Mouse (Mus musculus): ENCODE results near the gene Mark2. TPM values are rescaled to one million over a fixed set of nuclear protein-coding genes. Genes with fewer than 3 reads are reported as not detected.

The Mark2 gene
- polyA plus RNA-seq, 1 experiment from 2014 or later = 54.4 TPM

DNA sequence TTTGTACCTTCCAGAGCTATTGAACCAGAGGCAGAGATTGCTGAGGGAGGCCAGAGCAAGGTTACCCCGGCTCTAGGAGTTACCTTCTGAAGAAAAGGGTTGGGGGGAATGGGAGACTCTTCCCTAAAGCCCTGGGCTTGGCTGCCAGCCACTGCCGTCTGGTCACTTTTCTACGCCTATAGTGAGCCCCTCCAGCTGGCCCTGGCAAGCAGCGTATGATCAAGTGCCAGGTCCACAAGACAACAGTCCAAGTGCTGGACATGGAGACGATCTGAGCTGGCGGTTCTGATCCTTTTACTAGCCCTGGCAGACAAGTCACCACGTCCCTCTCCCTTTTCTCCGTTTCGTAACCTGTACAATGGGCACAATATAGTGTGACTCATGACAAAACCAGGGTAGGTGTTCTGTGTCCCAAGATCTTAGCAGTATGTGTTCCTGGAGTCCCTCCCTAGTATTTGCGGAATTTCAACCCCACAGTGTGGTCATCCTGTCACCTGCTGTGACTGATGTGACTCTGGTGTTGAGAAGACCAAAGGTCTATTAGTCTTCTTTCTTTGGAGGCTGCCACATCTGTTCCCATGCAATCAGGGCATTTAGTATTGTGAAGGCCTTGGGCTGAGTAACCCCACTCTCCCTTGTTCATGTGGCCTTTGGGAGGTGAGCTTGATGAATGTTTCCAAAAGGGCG is 11.3 kb upstream of the Mark2 start:
- Histone ChIP-seq H3K4me2 (no peak overlapping the region), H3K36me3 (peaks cover 24% of the 10 kb centered on the region), H3K27me3 (no peaks in the 10 kb centered on the region), H3K9ac (replicated peaks) (no peak overlapping the region), H3K27ac (no peak overlapping the region), H3K4me1 (replicated peaks) (no peaks in the 10 kb centered on the region), H3K9me3 (no peaks in the 10 kb centered on the region), H3K4me3 (replicated peaks) (no peak overlapping the region)
- ATAC-seq (ENCODE audit: insufficient number of reproducible peaks, insufficient read depth, low FRiP score, low TSS enrichment, low read depth) = no peak
- WGBS = 82% methylated on average over 11 of the region's 11 CpGs

DNA sequence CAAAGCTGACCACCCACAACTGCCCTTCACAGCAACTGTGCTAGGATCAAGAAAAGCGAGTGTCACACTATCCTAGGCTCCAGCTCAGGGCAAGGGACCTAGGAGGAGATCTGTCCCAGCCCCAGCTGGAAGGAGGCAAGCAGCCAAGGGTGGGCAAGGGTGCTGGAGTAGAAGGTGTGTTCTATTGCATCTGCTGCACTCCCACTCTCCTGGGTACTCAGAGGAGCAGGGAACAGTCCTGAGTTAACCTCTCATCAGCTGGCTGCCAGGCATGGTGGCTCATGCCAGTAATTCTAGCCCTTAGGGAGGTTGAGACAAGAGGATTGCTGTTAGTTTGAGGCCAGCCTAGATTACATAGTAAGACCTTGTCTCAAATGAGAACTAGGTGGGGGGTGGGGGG is 8.3 kb upstream of the Mark2 start:
- H3K4me1 ChIP-seq (replicated peaks) = no peaks in the 10 kb centered on the region
- H3K4me3 ChIP-seq (replicated peaks) = no peak overlapping the region
- H3K9ac ChIP-seq (replicated peaks) = no peak overlapping the region
- no peak for ATAC-seq (ENCODE audit: insufficient number of reproducible peaks, insufficient read depth, low FRiP score, low TSS enrichment, low read depth)
- H3K9me3 ChIP-seq = no peaks in the 10 kb centered on the region
- 71% methylated on average over 1 of the region's 1 CpGs for WGBS
- no peak overlapping the region for H3K4me2 ChIP-seq
- no peaks in the 10 kb centered on the region for H3K36me3 ChIP-seq
- no peak overlapping the region for H3K27ac ChIP-seq
- H3K27me3 ChIP-seq = no peaks in the 10 kb centered on the region

DNA sequence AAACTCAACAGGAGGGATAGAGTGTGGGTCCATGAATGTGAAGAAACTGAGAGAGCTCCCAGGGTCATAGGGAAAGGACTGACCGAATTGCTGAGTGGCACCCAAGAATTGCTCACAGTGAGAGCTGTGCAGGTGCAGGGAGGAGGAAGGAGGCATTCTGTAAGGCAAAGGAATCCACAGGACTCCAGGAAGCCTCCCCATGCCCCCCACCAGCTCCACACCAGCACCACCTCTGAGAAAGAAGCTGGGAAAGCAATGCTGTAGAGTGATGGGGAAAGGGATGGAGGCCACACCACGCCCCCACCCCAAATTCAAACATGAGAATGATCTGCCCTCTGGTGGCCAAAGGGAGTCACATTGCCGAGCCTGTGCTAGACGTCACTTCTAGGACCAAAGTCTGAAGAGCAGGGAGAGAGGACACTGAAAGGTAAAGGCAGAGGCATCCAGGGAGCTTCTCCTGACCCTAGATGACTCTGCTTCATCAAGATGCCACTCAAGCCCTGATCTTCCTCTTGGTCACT is 3.6 kb upstream of the Mark2 start:
- 23% methylated on average over 4 of the region's 4 CpGs for WGBS
- H3K4me3 ChIP-seq (replicated peaks) = no peak overlapping the region
- no peaks in the 10 kb centered on the region for H3K9me3 ChIP-seq
- H3K36me3 ChIP-seq = no peaks in the 10 kb centered on the region
- ATAC-seq (ENCODE audit: insufficient number of reproducible peaks, insufficient read depth, low FRiP score, low TSS enrichment, low read depth) = no peak
- no peak overlapping the region for H3K9ac ChIP-seq (replicated peaks)
- no peak overlapping the region for H3K27ac ChIP-seq
- peaks cover 5% of the 10 kb centered on the region for H3K4me1 ChIP-seq (replicated peaks)
- H3K4me2 ChIP-seq = no peak overlapping the region
- no peaks in the 10 kb centered on the region for H3K27me3 ChIP-seq

DNA sequence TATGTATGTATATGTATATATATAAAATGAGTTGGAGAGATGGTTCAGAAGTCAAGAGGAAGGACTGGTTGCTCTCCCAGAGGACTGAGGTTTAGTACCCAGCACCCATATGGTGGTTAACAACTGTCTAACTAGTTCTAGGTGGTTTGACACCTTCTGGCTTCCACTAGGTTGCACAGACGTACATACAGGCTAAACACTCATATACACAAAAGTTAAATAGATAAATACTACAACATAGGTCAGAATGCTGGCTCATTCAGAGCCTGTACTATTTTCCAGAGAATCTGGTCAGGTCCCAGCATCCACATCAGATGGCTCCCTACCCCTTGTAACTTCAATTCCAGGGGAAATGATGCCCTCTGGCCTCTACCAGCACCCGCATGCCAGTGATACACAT is 986 bp upstream of the Mark2 start:
- no peaks in the 10 kb centered on the region for H3K27me3 ChIP-seq
- no peaks in the 10 kb centered on the region for H3K9me3 ChIP-seq
- H3K36me3 ChIP-seq = no peaks in the 10 kb centered on the region
- H3K4me2 ChIP-seq = no peak overlapping the region
- no peak for ATAC-seq (ENCODE audit: insufficient number of reproducible peaks, insufficient read depth, low FRiP score, low TSS enrichment, low read depth)
- no peak overlapping the region for H3K4me3 ChIP-seq (replicated peaks)
- H3K9ac ChIP-seq (replicated peaks) = no peak overlapping the region
- WGBS = 87% methylated on average over 2 of the region's 2 CpGs
- H3K4me1 ChIP-seq (replicated peaks) = peaks cover 27% of the 10 kb centered on the region
- no peak overlapping the region for H3K27ac ChIP-seq

DNA sequence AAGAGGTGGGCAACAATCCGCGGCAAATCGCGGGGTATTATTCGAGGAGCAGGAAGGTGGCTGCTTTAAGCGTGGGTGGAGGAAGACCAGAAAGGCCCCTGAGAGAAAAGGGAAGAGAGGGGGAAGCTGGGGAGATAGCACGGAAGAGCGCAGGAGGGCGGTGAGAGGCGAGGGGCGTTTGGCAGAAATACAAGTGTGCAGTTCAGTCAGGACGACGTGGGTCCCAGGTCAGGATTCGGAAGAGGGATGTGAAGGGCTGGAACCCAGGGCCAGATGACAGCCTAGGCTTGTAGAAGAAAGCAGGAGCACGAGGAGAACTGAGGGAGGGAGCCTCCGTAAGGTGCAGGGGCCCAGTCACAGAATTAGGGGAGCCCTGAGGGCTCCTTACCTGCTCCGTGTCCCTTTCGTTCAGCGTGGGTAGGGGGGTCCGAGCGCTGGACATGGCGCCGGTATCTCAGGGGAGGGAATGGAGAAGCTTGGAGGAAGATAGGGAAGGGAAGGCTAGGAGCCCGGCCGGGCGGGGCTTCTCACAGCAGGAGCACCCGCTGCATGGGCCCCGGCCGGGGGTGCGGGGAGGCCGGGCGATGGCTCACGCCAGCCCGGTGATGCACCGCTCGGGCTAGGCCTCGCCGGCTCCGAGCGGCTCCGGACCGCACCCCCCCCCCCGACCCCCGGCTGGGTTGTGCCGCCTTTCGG is 732 bp downstream of the Mark2 start:
- peak; percentile 78 for ATAC-seq (ENCODE audit: insufficient number of reproducible peaks, insufficient read depth, low FRiP score, low TSS enrichment, low read depth)
- Histone ChIP-seq H3K4me1 (replicated peaks) (peaks cover 27% of the 10 kb centered on the region), H3K4me2 (peak overlapping the region; percentile 95), H3K36me3 (no peaks in the 10 kb centered on the region), H3K27me3 (no peaks in the 10 kb centered on the region), H3K27ac (peak overlapping the region; percentile 87), H3K9me3 (no peaks in the 10 kb centered on the region), H3K4me3 (replicated peaks) (peak overlapping the region; percentile 91), H3K9ac (replicated peaks) (peak overlapping the region; percentile 94)
- WGBS = under 1% methylated on average over 32 of the region's 46 CpGs

DNA sequence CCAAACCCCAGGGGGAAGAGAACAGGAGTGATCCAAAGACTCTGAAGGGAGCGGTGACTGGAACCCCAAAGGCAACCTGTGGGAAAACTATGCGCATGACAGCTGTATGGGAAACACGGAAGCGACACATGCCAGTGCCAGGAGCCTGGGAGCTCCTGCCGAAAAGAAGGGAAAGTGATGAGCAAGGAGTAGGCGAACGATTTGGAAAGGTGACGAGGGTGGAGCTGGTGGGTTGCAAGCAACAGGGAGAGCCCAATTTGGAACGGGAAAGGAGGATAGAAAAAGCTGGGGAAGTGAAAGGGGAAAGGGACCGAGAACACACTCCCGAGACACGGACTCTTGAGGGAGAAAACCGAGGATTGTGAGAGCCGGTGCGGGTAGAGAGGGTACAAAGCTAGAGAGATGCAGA is 1.3 kb downstream of the Mark2 start:
- no peaks in the 10 kb centered on the region for H3K9me3 ChIP-seq
- WGBS = 1% methylated on average over 15 of the region's 15 CpGs
- H3K4me2 ChIP-seq = peak overlapping the region; percentile 95
- H3K4me1 ChIP-seq (replicated peaks) = peaks cover 27% of the 10 kb centered on the region
- peak overlapping the region; percentile 87; the same call in 1 of the 2 replicates for H3K27ac ChIP-seq
- H3K9ac ChIP-seq (replicated peaks) = peak overlapping the region; percentile 94
- H3K4me3 ChIP-seq (replicated peaks) = peak overlapping the region; percentile 91
- no peak for ATAC-seq (ENCODE audit: insufficient number of reproducible peaks, insufficient read depth, low FRiP score, low TSS enrichment, low read depth)
- no peaks in the 10 kb centered on the region for H3K27me3 ChIP-seq
- no peaks in the 10 kb centered on the region for H3K36me3 ChIP-seq

DNA sequence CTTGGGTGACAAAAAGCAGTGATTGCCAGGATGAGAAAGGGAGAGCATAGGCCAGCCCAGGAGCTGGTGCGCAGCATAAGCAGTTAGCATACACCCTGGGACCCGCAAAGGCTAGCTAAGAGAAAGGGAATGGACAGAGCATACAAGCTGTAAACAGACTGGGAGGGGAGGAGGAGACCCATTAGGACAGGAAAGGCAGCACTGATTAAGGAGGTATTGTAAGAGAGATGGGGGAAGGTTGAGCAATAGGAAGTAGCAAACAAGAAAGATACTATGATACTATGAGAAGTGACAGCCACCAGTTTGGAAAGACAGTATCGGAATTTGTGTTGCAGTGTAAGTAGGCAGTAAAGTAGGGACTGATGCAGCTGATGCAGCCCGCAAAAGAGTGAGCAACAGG is 1.8 kb downstream of the Mark2 start:
- H3K36me3 ChIP-seq = no peaks in the 10 kb centered on the region
- H3K4me1 ChIP-seq (replicated peaks) = peaks cover 27% of the 10 kb centered on the region
- 49% methylated on average over 4 of the region's 4 CpGs for WGBS
- H3K9me3 ChIP-seq = no peaks in the 10 kb centered on the region
- no peak for ATAC-seq (ENCODE audit: insufficient number of reproducible peaks, insufficient read depth, low FRiP score, low TSS enrichment, low read depth)
- peak overlapping the region; percentile 95 for H3K4me2 ChIP-seq
- peak overlapping the region; percentile 94 for H3K9ac ChIP-seq (replicated peaks)
- H3K4me3 ChIP-seq (replicated peaks) = peak overlapping the region; percentile 91
- no peak overlapping the region for H3K27ac ChIP-seq
- no peaks in the 10 kb centered on the region for H3K27me3 ChIP-seq

DNA sequence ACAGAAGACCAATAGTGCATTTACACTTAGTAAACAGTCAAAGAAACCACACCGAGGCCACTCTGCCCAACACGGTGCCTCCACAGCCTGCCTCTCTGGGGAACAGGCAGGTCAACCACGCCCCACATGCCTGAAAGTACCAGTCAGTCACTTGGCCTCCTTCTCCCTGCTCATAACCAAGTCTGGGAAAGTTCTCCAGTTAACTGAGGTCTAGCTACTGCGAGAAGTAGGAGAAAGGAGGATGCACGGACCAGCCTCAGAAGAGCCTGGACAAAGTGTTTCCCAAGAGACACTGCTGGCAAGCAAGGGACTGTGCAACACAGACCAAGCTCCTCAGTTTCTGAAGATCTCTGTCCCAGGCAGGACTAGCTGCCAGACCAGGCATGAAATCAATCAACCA is 2.6 kb downstream of the Mark2 start:
- 58% methylated on average over 5 of the region's 5 CpGs for WGBS
- Histone ChIP-seq H3K27me3 (no peaks in the 10 kb centered on the region), H3K4me2 (peak overlapping the region; percentile 95), H3K4me1 (replicated peaks) (peaks cover 27% of the 10 kb centered on the region), H3K36me3 (peaks cover 2% of the 10 kb centered on the region; the same call in 1 of the 2 replicates), H3K9me3 (no peaks in the 10 kb centered on the region), H3K27ac (no peak overlapping the region; the same call in 1 of the 2 replicates), H3K4me3 (replicated peaks) (peak overlapping the region; percentile 91), H3K9ac (replicated peaks) (peak overlapping the region; percentile 94)
- ATAC-seq (ENCODE audit: insufficient number of reproducible peaks, insufficient read depth, low FRiP score, low TSS enrichment, low read depth) = no peak

DNA sequence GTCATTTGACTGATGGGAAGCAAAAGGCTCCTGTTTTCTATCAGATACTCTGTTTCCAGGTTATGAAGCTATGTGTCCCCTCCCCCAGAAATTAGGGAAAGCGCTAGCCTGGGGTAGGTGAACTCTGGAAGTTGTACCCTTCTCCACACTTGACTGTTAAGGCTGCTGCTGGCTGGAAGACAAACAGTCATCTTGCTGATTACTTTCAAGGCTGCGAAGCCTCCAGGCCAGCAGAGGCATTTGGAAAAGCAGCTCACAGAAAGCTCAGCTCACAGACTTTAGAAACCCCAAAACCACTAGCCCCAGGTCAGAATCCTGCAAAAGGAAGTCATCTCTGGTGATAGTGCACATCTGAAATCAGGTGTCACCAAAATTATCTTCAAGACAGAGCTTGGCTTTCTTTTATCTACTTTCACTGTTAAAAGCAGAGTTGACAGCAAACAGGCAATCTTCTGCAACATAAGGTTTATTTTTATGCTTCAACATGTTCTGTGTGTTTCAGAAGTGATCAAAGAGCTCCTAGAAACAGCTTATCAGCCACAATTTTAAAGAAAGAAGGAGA is 3.8 kb downstream of the Mark2 start:
- no peak for ATAC-seq (ENCODE audit: insufficient number of reproducible peaks, insufficient read depth, low FRiP score, low TSS enrichment, low read depth)

DNA sequence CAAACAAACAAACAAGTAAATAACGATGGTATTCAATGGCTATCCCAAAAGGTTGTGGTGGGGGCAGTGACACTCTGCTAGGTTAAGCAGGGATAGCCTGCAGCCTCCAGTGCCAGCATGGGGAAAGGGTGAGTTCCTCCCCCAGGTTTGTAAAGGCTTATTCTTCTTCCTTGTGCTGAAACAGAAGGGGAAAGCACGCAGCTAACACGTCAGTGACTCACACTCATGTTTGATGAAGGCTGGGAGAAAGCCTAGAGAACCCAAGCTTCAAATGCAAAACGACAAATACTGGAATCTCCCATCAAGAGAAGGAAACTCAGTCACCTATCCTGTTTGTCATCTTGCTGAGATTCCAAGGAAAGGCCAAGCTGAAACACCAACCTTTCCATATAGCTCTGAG is 6.0 kb downstream of the Mark2 start:
- H3K27me3 ChIP-seq = no peaks in the 10 kb centered on the region
- no peak overlapping the region for H3K4me2 ChIP-seq
- no peak for ATAC-seq (ENCODE audit: insufficient number of reproducible peaks, insufficient read depth, low FRiP score, low TSS enrichment, low read depth)
- H3K36me3 ChIP-seq = peaks cover 7% of the 10 kb centered on the region; the same call in 1 of the 2 replicates
- no peak overlapping the region for H3K27ac ChIP-seq
- 86% methylated on average over 4 of the region's 4 CpGs for WGBS
- H3K9ac ChIP-seq (replicated peaks) = no peak overlapping the region
- no peak overlapping the region for H3K4me3 ChIP-seq (replicated peaks)
- peaks cover 24% of the 10 kb centered on the region for H3K4me1 ChIP-seq (replicated peaks)
- H3K9me3 ChIP-seq = no peaks in the 10 kb centered on the region

More for the DNA sequence above, 3.8 kb downstream of the Mark2 start:
- no peaks in the 10 kb centered on the region for H3K9me3 ChIP-seq
- H3K27ac ChIP-seq = no peak overlapping the region
- WGBS = 82% methylated on average over 2 of the region's 2 CpGs
- peaks cover 6% of the 10 kb centered on the region; the same call in 1 of the 2 replicates for H3K36me3 ChIP-seq
- no peak overlapping the region for H3K4me2 ChIP-seq
- H3K4me3 ChIP-seq (replicated peaks) = no peak overlapping the region
- no peaks in the 10 kb centered on the region for H3K27me3 ChIP-seq
- H3K4me1 ChIP-seq (replicated peaks) = peaks cover 27% of the 10 kb centered on the region
- H3K9ac ChIP-seq (replicated peaks) = no peak overlapping the region

DNA sequence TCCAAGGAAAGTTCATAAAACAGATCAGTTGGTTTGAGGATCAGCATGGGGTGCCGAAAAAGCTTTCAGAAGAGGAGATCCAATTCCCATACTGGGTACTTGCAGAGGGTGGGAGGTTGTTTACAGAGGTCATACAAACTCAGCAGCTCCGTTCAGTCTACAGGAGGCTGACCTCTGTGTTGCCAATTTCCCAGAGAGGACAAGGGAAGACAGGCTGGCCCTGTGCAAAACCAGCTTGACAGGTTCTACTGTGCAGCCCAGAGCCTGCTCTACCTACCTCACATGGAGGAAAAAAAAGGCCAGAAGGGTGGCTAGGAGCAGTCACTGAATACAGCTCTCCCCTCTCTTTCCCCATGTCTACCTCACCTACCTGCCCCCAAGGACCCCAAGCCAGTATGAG is 7.6 kb downstream of the Mark2 start:
- Histone ChIP-seq H3K4me2 (no peak overlapping the region), H3K36me3 (peaks cover 11% of the 10 kb centered on the region; the same call in 1 of the 2 replicates), H3K4me3 (replicated peaks) (no peak overlapping the region), H3K4me1 (replicated peaks) (peaks cover 9% of the 10 kb centered on the region), H3K9me3 (no peaks in the 10 kb centered on the region), H3K9ac (replicated peaks) (no peak overlapping the region), H3K27ac (no peak overlapping the region), H3K27me3 (no peaks in the 10 kb centered on the region)
- WGBS = 71% methylated on average over 2 of the region's 2 CpGs
- no peak for ATAC-seq (ENCODE audit: insufficient number of reproducible peaks, insufficient read depth, low FRiP score, low TSS enrichment, low read depth)

All from limb, embryonic 12.5 days (tissue).